Mouse (Mus musculus) kidney, adult 2 months (tissue): ENCODE measurements around the gene Pik3r3. TPM values are rescaled to one million over a fixed set of nuclear protein-coding genes. Genes with fewer than 3 reads are reported as not detected.
"Not testable (repeated sequence)": the region's sequence is repeated elsewhere in the genome, so short reads cannot be mapped to it uniquely, and the experiment has no call there.

ENCODE experiments used
- DNase-seq: peaks from one replicate; pipeline ENCODE4 v3.0.0; 2021
- H3K27ac ChIP-seq: fragments of 200-500 bp; 2 replicates; pipeline ENCODE4 v1.5.1; 2012; ENCODE audit warnings: low read depth, low read length, control low read depth, inconsistent platforms; ENCODE audit not compliant: insufficient read depth
- H3K27me3 ChIP-seq: fragments of 200-500 bp; replicated peaks from 2 replicates; pipeline ENCODE4 v1.6.1; 2012; ENCODE audit warnings: mild to moderate bottlenecking, moderate library complexity, low read length, inconsistent platforms; ENCODE audit not compliant: control insufficient read depth, insufficient read depth
- H3K36me3 ChIP-seq: fragments of 200-500 bp; 2 replicates; pipeline ENCODE4 v1.6.1; 2012; ENCODE audit warnings: mild to moderate bottlenecking, moderate library complexity, low read length, inconsistent platforms; ENCODE audit not compliant: control insufficient read depth, insufficient read depth
- H3K4me1 ChIP-seq: fragments of 200-500 bp; 2 replicates; pipeline ENCODE4 v1.6.1; 2011; ENCODE audit warnings: low read length; ENCODE audit not compliant: control insufficient read depth, insufficient read depth
- H3K4me3 ChIP-seq: fragments of 200-500 bp; 2 replicates; pipeline ENCODE4 v1.5.1; 2011; ENCODE audit warnings: mild to moderate bottlenecking, low read depth, low read length, control low read depth; ENCODE audit not compliant: insufficient read depth
- CTCF ChIP-seq: fragments of 200-500 bp; conservative IDR thresholded peaks from 2 replicates; pipeline ENCODE4 v1.5.1; 2011; ENCODE audit warnings: low read depth, mild to moderate bottlenecking, control low read depth, low read length, moderate library complexity, mixed read lengths; ENCODE audit not compliant: insufficient read depth, insufficient read length
- POLR2A ChIP-seq: fragments of 200-500 bp; IDR thresholded peaks from one replicate; pipeline ENCODE4 v1.6.1; 2011; ENCODE audit warnings: low read depth, low read length, control low read depth
- WGBS: fragments of 180-500 bp; shearing (Covaris S2); methylation state at CpG from one replicate; pipeline ENCODE4 v1.1.7; 2018; 5-methylcytosine and 5-hydroxymethylcytosine counted together
- polyA plus RNA-seq: library from polyadenylated mRNA; depleted of rRNA; stranded (reverse); fragments of >200 nt; gene quantifications from 2 replicates; pipeline ENCODE4 v1.2.3, GENCODE M21; 2012

Pik3r3 gene
- polyA plus RNA-seq, 1 experiment: 14.6 TPM

DNA sequence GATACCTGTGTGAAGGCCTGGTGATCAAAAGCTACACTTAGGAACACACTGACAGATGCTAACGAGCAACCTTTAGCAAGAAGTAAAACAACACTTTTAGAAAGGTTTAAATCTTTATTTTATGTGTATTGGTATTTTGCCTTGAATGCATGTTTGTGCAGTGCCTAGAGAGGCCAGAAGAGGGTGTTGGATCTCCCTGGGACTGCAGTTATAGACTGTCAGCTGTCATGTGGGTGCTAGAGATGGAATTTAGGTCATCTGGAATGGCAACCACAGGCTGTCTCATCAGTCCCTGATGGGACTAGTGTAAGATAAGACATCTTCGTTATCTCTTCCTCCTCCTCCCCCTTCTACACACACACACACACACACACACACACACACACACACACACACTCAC, 23.0 kb upstream of the Pik3r3 start:
- no peak overlapping the region for H3K27ac ChIP-seq
- TF ChIP-seq CTCF (peak; percentile 30; the same call in 1 of the 2 replicates), POLR2A (no peak)
- no peaks in the 10 kb centered on the region for H3K36me3 ChIP-seq
- no peak for DNase-seq
- no peaks in the 10 kb centered on the region for H3K27me3 ChIP-seq
- no peak overlapping the region for H3K4me3 ChIP-seq
- no peaks in the 10 kb centered on the region for H3K4me1 ChIP-seq
- 81% methylated on average over 2 of the region's 2 CpGs for WGBS

DNA sequence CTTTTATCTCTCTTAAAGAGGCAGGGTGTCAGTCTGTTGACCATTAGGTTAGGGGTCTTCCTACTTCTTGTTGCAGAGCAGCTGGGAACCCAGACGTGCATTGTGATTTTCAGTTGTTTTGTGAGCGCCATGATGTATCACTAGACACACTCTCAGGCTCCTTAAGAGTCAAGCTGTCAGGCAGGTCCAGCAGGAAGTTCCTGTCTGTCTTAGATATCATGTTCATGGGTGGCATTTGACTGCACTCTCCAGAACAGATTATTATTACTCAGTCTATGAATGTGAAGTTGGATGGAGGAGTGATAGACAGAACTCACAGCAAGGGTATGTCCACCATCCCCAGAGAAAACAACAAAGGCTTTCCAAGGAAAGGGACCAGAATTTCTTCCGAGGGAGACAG, 17.0 kb upstream of the Pik3r3 start:
- H3K36me3 ChIP-seq: no peaks in the 10 kb centered on the region
- no peak overlapping the region for H3K4me3 ChIP-seq
- no peak for DNase-seq
- WGBS: 79% methylated on average over 3 of the region's 3 CpGs
- H3K4me1 ChIP-seq: no peaks in the 10 kb centered on the region
- H3K27me3 ChIP-seq: no peaks in the 10 kb centered on the region
- no peak overlapping the region for H3K27ac ChIP-seq
- TF ChIP-seq POLR2A: no peak
- no peak for TF ChIP-seq CTCF

DNA sequence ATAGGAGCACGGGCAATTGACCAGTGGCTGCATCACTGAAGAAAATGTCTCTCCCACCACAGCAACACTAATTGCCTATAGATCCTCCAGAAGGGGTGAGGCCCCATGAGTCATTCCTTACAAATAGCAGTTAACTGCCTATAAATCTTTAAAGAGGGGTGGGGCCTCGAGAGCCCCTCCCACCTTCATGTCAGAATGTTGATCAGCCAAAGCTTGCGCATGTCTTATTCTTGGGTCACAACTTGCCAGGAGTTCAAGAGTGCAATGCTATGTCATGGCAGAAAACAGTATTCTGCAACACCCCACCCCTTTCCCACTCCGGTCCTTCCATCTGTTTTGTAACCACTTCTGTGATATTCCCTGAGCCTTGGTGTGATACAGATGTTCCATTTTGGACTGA, 14.9 kb upstream of the Pik3r3 start:
- Histone ChIP-seq H3K36me3 (no peaks in the 10 kb centered on the region), H3K4me1 (no peaks in the 10 kb centered on the region), H3K27me3 (no peaks in the 10 kb centered on the region), H3K27ac (no peak overlapping the region), H3K4me3 (no peak overlapping the region)
- whole genome bisulfite sequencing: 68% methylated on average over 4 of the region's 4 CpGs
- DNase-seq: no peak
- TF ChIP-seq POLR2A: no peak
- TF ChIP-seq CTCF: no peak

DNA sequence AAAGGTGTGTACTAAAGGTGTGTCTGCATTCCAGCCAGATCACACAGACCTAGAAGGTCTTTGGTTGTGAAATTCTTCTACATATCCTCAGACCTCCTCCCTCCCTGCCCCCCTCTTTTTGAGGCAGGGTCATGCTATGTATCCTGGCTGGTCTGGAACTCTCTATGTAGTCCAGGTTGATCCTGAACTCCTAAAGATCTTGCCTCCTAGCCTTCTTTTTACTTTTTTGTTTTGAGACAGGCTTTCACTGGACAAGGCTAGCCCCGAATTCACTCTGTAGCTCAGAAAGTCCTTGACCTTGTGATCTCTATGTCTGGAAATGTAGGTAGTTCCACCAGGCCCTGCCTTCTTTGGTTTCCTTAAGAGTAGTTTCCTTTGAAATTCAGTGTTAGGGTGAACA, 12.5 kb upstream of the Pik3r3 start:
- DNase-seq: no peak
- no peaks in the 10 kb centered on the region for H3K27me3 ChIP-seq
- WGBS: 97% methylated on average over 1 of the region's 1 CpGs
- no peak overlapping the region for H3K4me3 ChIP-seq
- no peaks in the 10 kb centered on the region for H3K36me3 ChIP-seq
- H3K27ac ChIP-seq: no peak overlapping the region
- TF ChIP-seq CTCF (no peak), POLR2A (no peak)
- H3K4me1 ChIP-seq: no peaks in the 10 kb centered on the region

DNA sequence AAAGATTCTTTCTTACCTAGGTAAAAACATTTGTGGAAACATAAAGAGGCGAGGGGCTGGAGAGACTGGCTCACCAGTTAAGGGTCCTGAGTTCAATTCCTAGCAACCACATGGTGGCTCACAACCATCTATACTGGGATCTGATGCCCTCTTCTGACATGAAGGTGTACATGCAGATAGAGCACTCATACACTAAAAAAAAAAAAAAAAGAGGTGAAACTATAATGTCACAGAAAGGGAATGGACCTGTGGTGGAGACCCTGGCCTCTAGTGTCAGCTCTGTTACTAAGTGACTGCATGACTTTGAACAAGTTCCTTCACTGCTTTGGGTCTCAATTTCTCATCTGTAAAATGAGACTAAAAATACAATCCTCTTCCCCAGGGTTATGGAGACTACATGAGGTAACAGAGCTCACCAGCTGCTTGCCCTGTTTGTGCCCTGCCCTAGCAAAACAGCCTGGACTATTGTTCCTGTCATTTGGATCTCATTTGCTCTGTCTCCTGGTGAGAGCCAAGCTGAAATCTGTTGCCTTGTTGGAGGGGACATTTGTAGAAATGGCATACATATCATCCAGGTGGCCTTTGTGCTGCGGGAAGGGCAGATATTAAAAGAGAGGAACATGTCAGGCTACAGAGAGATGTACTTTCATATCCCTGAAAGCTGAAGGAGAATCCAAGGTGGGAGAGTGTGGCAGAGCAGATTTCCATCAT, 5.4 kb upstream of the Pik3r3 start:
- no peak overlapping the region for H3K4me3 ChIP-seq
- no peaks in the 10 kb centered on the region for H3K36me3 ChIP-seq
- H3K4me1 ChIP-seq: no peaks in the 10 kb centered on the region
- WGBS: 95% methylated on average over 2 of the region's 2 CpGs
- H3K27ac ChIP-seq: no peak overlapping the region
- DNase-seq: no peak
- TF ChIP-seq CTCF (no peak), POLR2A (no peak)
- no peaks in the 10 kb centered on the region for H3K27me3 ChIP-seq

DNA sequence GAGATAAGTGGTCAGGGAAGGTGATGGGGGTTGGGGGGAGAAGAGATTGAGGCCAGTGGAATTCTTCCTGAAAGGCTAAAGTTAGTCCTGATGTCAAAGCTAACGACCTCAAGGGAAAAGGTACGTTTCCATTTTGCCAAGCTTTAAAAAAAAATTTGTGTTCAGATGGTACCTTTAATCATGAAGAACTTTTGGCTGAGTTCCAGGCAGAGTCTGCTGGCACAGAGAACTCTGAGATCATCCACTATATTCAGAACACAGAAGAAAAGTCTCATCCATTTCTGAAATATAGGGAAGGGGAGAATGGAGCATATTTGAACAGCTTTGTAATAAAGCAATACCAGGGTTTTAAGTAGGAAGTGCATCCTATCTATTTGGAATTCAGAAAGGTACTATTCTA, 4.4 kb upstream of the Pik3r3 start:
- no peaks in the 10 kb centered on the region for H3K4me1 ChIP-seq
- TF ChIP-seq CTCF: no peak
- TF ChIP-seq POLR2A: no peak
- no peaks in the 10 kb centered on the region for H3K36me3 ChIP-seq
- no peak overlapping the region for H3K4me3 ChIP-seq
- no peaks in the 10 kb centered on the region for H3K27me3 ChIP-seq
- 37% methylated on average over 2 of the region's 2 CpGs for WGBS
- H3K27ac ChIP-seq: no peak overlapping the region
- peak; percentile 52 for DNase-seq

DNA sequence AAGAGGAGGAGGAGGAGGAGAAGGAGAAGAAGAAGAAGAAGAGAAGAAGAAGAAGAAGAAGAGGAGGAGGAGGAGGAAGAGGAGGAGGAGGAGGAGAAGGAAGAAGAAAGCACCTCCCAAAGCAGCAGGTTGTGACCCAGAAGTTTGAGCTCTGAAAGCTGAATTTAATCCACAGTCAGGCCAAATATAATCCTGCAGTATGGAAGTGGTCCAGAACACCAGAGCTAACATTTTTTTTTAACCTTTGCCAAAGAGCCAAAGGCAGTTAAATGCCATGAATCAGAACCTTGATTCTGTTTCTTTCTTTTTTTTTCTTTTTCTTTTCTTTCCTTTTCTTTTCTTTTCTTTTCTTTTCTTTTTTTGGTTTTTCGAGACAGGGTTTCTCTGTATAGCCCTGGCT, 3.8 kb upstream of the Pik3r3 start:
- H3K27me3 ChIP-seq, H3K27ac ChIP-seq, H3K4me1 ChIP-seq, H3K4me3 ChIP-seq, DNase-seq, H3K36me3 ChIP-seq: not testable (repeated sequence)
- 89% methylated on average over 1 of the region's 1 CpGs for WGBS
